Mouse (Mus musculus) C2C12 (cell line): Measurements from ENCODE around the gene Kctd5. TPM values are rescaled to one million over a fixed set of nuclear protein-coding genes. Genes with fewer than 3 reads are reported as not detected.

ENCODE experiments used
- H3K27me3 ChIP-seq: one replicate; pipeline ENCODE4 v1.6.1; 2011; ENCODE audit not compliant: control insufficient read depth, insufficient read depth, insufficient read length
- H3K36me3 ChIP-seq: one replicate; pipeline ENCODE4 v1.6.1; 2011; ENCODE audit not compliant: control insufficient read depth, insufficient read depth
- H3K4me3 ChIP-seq: one replicate; pipeline ENCODE4 v1.5.1; 2011; ENCODE audit warnings: mild to moderate bottlenecking, control low read depth; ENCODE audit not compliant: poor library complexity, insufficient read depth, severe bottlenecking
- H3K79me2 ChIP-seq: one replicate; pipeline ENCODE4 v1.6.1; 2011; ENCODE audit not compliant: control insufficient read depth, insufficient read depth
- H3K79me3 ChIP-seq: one replicate; pipeline ENCODE4 v1.6.1; 2011; ENCODE audit warnings: low read depth, control low read depth
- H3ac ChIP-seq: one replicate; pipeline ENCODE3; 2011; ENCODE audit warnings: low read depth; ENCODE audit not compliant: control insufficient read depth, insufficient read length
- CEBPB ChIP-seq: IDR thresholded peaks from one replicate; pipeline ENCODE4 v1.6.1; 2011; ENCODE audit warnings: low read depth, mild to moderate bottlenecking, control low read depth, moderate library complexity
- CTCF ChIP-seq: IDR thresholded peaks from one replicate; pipeline ENCODE4 v1.5.1; 2011; ENCODE audit not compliant: control insufficient read depth, insufficient read depth, insufficient read length
- FOSL1 ChIP-seq: IDR thresholded peaks from one replicate; pipeline ENCODE4 v1.8.0; 2011; ENCODE audit warnings: mild to moderate bottlenecking, low read length; ENCODE audit not compliant: poor library complexity, insufficient read depth, severe bottlenecking
- MAX ChIP-seq: IDR thresholded peaks from one replicate; pipeline ENCODE4 v1.6.1; 2011; ENCODE audit warnings: mild to moderate bottlenecking, control low read depth
- MYOD1 ChIP-seq: IDR thresholded peaks from one replicate; pipeline ENCODE4 v1.6.1; 2011; ENCODE audit warnings: low read depth; ENCODE audit not compliant: control insufficient read depth, insufficient read length
- MYOG ChIP-seq: IDR thresholded peaks from one replicate; pipeline ENCODE4 v1.6.1; 2011; ENCODE audit not compliant: control insufficient read depth, insufficient read length; ENCODE audit errors: extremely low read depth
- USF1 ChIP-seq: IDR thresholded peaks from one replicate; pipeline ENCODE4 v1.6.1; 2011; ENCODE audit warnings: low read depth, mild to moderate bottlenecking, control low read depth, moderate library complexity
- polyA plus RNA-seq: library from polyadenylated mRNA; unstranded; fragments of >200 nt; fragmentation: generic; extraction: Trizol; gene quantifications from one replicate; pipeline ENCODE4 v1.2.1, GENCODE M21; 2012; ENCODE audit warnings: missing spikeins

The Kctd5 gene
- polyA plus RNA-seq, 1 experiment, result 41.5 TPM

- Histone ChIP-seq H3K79me3 (peaks cover 74% of the 10 kb centered on the region), H3K4me3 (no peak overlapping the region), H3ac (no peak overlapping the region), H3K79me2 (peaks cover 100% of the 10 kb centered on the region), H3K36me3 (peaks cover 32% of the 10 kb centered on the region), H3K27me3 (no peaks in the 10 kb centered on the region)
- TF ChIP-seq MYOD1 (no peak), CEBPB (no peak), FOSL1 (no peak), MYOG (no peak), USF1 (no peak), CTCF (no peak), MAX (no peak)
Observed at GRCm38 (mm10) chr17:24068271-24068670, 5.0 kb downstream of the Kctd5 start.

GRCm38 (mm10) chr17:24062459-24063155 lies 10.7 kb downstream of the Kctd5 start:
- H3K36me3 ChIP-seq, result peaks cover 56% of the 10 kb centered on the region
- TF ChIP-seq USF1 (no peak), CTCF (no peak), MYOG (no peak), MYOD1 (no peak), MAX (no peak), FOSL1 (no peak), CEBPB (no peak)
- no peak overlapping the region for H3K4me3 ChIP-seq

DNA sequence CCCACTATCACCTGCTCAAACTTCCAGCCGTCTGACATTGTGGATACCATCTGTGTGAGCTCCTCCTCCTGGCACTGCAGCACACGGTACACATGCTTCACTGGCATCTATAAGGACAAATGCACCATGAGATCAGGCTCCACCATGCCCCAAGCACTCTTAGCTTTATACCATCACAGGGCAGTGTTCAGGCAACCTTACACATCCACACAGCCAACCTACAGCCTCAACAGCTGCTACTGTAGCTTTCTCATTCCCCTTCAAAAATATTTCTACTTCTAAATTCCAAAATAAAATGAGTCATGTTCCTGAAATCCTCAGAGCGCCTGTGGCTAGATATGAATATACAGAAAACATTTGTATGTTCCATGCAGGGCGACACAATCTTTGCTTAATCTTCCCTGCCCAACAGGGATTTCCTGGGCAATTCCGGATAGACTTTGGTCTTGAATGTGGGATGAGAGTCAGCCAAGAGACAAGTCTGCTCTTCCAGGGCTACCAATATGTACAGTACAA lies 15.5 kb downstream of the Kctd5 start:
- peaks cover 76% of the 10 kb centered on the region for H3K36me3 ChIP-seq
- H3K79me2 ChIP-seq, result peaks cover 9% of the 10 kb centered on the region

More at GRCm38 (mm10) chr17:24062459-24063155, 10.7 kb downstream of the Kctd5 start:
- H3K27me3 ChIP-seq, result no peaks in the 10 kb centered on the region
- peaks cover 58% of the 10 kb centered on the region for H3K79me2 ChIP-seq
- peaks cover 42% of the 10 kb centered on the region for H3K79me3 ChIP-seq
- no peak overlapping the region for H3ac ChIP-seq

DNA sequence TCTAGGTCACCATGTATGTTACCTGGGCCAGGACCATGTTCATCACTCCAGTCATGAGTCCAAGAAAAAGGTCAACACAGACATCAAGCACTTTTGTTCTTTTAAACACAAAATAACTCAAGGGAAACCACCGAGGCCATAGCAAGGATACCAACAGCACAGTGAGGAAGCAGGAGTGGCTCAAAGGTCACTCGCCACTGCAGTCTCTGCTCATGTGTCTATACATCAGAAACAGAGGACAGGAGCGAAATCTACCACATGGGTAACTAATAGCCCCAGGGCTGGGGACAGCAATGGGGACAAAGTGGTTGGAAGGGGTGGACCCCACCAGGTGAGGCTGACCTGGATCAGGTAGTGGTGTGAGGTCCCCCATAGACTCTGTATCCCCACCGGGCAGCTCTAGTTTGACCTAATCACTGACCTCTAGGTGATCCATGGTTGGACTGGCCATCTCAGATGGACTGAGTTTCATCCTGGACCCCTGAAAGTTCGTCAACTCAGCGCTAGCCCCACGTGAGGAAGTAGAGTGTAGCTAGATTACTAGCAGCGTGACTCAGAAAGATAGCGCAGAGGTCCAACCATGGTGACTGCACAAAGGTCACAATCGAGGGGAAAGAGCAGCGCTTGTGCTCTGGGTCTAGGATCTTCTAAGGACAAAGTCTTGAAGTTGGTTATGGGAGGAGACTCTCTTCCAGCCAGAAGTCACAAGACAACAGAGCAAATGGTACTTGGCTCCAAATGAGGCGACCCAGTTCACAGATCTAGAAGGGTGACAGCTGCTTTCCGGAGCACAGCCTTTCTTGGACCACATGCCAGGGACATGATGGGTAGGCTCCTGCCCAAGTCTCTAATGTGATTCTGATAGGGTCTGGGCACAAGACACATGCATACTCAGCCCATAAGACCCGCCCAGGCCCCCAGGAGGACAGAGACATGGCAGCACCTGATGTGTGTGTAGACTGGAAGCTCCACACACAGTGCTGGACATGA lies 16.4 kb downstream of the Kctd5 start:
- no peaks in the 10 kb centered on the region for H3K27me3 ChIP-seq
- peaks cover 83% of the 10 kb centered on the region for H3K36me3 ChIP-seq
- TF ChIP-seq CEBPB (no peak), MAX (no peak), MYOG (no peak), CTCF (no peak), FOSL1 (no peak), USF1 (no peak), MYOD1 (no peak)
- peaks cover 3% of the 10 kb centered on the region for H3K79me3 ChIP-seq
- H3K79me2 ChIP-seq, result peaks cover under 1% of the 10 kb centered on the region
- H3ac ChIP-seq, result no peak overlapping the region
- no peak overlapping the region for H3K4me3 ChIP-seq

More for the DNA sequence above, 15.5 kb downstream of the Kctd5 start:
- Histone ChIP-seq H3K27me3 (no peaks in the 10 kb centered on the region), H3ac (no peak overlapping the region), H3K79me3 (peaks cover 9% of the 10 kb centered on the region), H3K4me3 (no peak overlapping the region)
- no peak for TF ChIP-seq CEBPB
- TF ChIP-seq CTCF, result no peak
- TF ChIP-seq MYOD1, result no peak
- no peak for TF ChIP-seq FOSL1
- no peak for TF ChIP-seq MYOG

GRCm38 (mm10) chr17:24049008-24049407 lies 24.3 kb downstream of the Kctd5 start:
- peaks cover 47% of the 10 kb centered on the region for H3K36me3 ChIP-seq

More at GRCm38 (mm10) chr17:24049008-24049407, 24.3 kb downstream of the Kctd5 start:
- Histone ChIP-seq H3K27me3 (no peaks in the 10 kb centered on the region), H3K4me3 (no peak overlapping the region), H3K79me3 (no peaks in the 10 kb centered on the region), H3ac (no peak overlapping the region), H3K79me2 (no peaks in the 10 kb centered on the region)
- no peak for TF ChIP-seq MYOG
- no peak for TF ChIP-seq MAX
- TF ChIP-seq USF1, result no peak
- TF ChIP-seq CEBPB, result no peak
